Mouse (Mus musculus): ENCODE measurements around the gene Kcnk6. TPM values are rescaled to one million over a fixed set of nuclear protein-coding genes. Genes with fewer than 3 reads are reported as not detected.
"Not testable (repeated sequence)": the region's sequence is repeated elsewhere in the genome, so short reads cannot be mapped to it uniquely, and the experiment has no call there.

Gene Kcnk6
- polyA plus RNA-seq, 1 experiment: 34.3 TPM

DNA sequence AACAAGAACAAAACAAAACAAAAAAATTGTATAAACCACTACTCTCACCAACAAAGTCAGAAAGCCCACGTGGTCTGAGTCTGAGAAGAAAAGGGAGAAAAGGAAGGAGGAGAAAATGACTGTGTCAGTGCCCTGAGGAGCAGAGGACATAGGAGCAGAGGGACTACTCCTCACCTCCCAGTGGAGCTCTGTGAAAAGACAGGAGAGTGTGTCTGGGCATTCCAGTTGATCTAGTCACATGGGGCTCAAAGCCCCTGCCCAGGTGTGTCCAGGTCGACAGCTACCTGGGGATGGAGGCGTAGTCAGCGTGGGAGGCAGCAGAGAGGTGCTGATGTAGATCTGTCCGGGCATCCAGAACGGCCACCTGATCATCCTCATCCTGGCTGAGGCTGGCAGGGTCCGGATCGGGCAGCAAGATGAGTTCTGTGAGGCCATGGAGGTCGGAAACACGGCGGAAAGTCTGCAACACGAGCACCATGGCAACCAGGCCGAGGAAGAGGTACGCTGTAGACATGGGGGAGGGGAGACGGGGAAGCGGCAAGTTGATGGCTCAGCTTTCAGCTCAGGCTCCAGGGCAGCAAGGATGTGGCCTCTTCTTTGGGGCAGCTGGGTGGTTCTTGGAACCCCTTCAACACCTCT is 7.4 kb downstream of the Kcnk6 start:
- H3K36me3 ChIP-seq (ENCODE audit: control insufficient read depth, insufficient read depth, low read length): no peaks in the 10 kb centered on the region
- no peaks in the 10 kb centered on the region for H3K27me3 ChIP-seq (ENCODE audit: control insufficient read depth, insufficient read depth, low read length)
- TF ChIP-seq POLR2A (IDR thresholded peaks at IDR 0.05; ENCODE audit: low read depth, low read length) (no peak), CTCF (IDR thresholded peaks at IDR 0.05; ENCODE audit: extremely low read depth, insufficient read depth, insufficient read length, insufficient replicate concordance) (no peak)
- DNase-seq (ENCODE audit: low read depth in 1 of 2, low spot score in 2 of 2): no peak
- 51% methylated on average over 16 of the region's 16 CpGs for whole genome bisulfite sequencing
- no peaks in the 10 kb centered on the region for H3K4me1 ChIP-seq (ENCODE audit: control insufficient read depth, insufficient read depth, insufficient read length)
- H3K27ac ChIP-seq (ENCODE audit: insufficient read depth, low read length): no peak overlapping the region
- no peak overlapping the region for H3K4me3 ChIP-seq (ENCODE audit: extremely low read depth, insufficient read depth, insufficient read length)

DNA sequence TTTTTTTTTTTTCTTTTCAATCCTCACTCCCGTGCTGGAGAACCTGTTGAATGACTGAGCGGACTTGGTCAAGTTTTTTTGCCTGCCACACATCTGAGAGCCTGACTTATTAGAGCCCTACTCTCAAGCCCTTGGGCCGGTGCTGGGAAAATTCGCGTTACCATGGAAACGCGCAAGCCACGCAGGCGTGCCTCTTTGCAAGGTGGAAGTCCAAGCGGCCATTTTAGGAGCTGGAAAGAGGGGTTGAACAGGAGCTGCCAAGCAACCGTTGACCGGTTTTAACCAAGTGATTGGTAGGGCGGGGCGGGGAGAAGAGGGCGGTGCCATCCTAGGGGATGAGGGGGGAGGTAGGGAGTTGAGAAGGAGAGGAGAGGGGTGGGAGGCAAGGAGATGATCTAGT is 17.5 kb downstream of the Kcnk6 start:
- Histone ChIP-seq H3K27me3 (ENCODE audit: control insufficient read depth, insufficient read depth, low read length) (no peaks in the 10 kb centered on the region), H3K4me1 (ENCODE audit: control insufficient read depth, insufficient read depth, insufficient read length) (no peaks in the 10 kb centered on the region), H3K27ac (ENCODE audit: insufficient read depth, low read length) (no peak overlapping the region), H3K4me3 (ENCODE audit: extremely low read depth, insufficient read depth, insufficient read length) (no peak overlapping the region), H3K36me3 (ENCODE audit: control insufficient read depth, insufficient read depth, low read length) (no peaks in the 10 kb centered on the region)
- 89% methylated on average over 15 of the region's 15 CpGs for WGBS
- TF ChIP-seq CTCF (IDR thresholded peaks at IDR 0.05; ENCODE audit: extremely low read depth, insufficient read depth, insufficient read length, insufficient replicate concordance) (no peak), POLR2A (IDR thresholded peaks at IDR 0.05; ENCODE audit: low read depth, low read length) (no peak)
- DNase-seq (ENCODE audit: low read depth in 1 of 2, low spot score in 2 of 2): no peak

DNA sequence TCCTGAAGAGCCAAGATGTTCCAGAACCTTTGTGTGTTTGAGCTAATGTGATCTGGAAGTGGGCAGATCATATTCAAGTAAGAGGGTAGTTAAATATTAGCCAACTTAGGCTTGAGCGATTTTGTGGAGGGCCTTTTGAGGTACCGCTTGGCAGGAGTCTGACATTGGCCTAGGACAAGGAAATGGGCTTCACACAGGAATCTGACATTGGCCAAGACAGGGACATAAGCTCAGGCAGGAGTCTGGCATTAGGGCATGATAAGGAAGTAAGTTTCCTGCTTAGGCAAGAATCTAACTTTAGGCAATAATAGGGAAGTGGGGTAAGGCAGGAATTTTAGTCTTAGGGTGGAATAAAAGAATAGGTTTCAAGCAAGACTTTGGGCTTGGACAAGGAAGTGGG is 18.1 kb downstream of the Kcnk6 start:
- H3K4me3 ChIP-seq (ENCODE audit: extremely low read depth, insufficient read depth, insufficient read length): no peak overlapping the region
- H3K4me1 ChIP-seq (ENCODE audit: control insufficient read depth, insufficient read depth, insufficient read length): no peaks in the 10 kb centered on the region
- no peaks in the 10 kb centered on the region for H3K27me3 ChIP-seq (ENCODE audit: control insufficient read depth, insufficient read depth, low read length)
- no peak for TF ChIP-seq POLR2A (IDR thresholded peaks at IDR 0.05; ENCODE audit: low read depth, low read length)
- no peak for TF ChIP-seq CTCF (IDR thresholded peaks at IDR 0.05; ENCODE audit: extremely low read depth, insufficient read depth, insufficient read length, insufficient replicate concordance)
- DNase-seq (ENCODE audit: low read depth in 1 of 2, low spot score in 2 of 2): no peak
- H3K36me3 ChIP-seq (ENCODE audit: control insufficient read depth, insufficient read depth, low read length): no peaks in the 10 kb centered on the region
- 79% methylated on average over 2 of the region's 2 CpGs for WGBS
- no peak overlapping the region for H3K27ac ChIP-seq (ENCODE audit: insufficient read depth, low read length)

DNA sequence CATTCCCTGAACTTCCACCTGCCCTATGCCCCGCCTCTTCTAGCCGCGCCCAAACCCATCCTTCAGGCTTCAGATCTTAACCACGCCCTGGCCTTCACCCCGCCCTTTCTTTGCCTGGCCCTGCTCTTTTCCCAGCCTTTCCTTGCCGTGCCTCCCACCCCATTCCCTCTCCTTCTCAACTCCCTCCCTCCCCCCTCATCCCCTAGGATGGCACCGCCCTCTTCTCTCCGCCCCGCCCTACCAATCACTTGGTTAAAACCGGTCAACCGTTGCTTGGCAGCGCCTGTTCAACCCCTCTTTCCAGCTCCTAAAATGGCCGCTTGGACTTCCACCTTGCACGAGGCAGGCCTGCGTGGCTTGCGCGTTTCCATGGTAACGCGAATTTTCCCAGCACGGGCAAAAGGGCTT is 18.6 kb downstream of the Kcnk6 start, which contains the start of gene Catsperg1:
Gene Catsperg1 (minus strand): TSS at position 361 of the 408 bp plus-strand sequence.
- no peak for DNase-seq (ENCODE audit: low read depth in 1 of 2, low spot score in 2 of 2)
- Histone ChIP-seq H3K27ac (ENCODE audit: insufficient read depth, low read length) (no peak within 1 kb of the TSS), H3K27me3 (ENCODE audit: control insufficient read depth, insufficient read depth, low read length) (no peaks in the 10 kb centered on the region), H3K4me1 (ENCODE audit: control insufficient read depth, insufficient read depth, insufficient read length) (no peaks in the 10 kb centered on the region), H3K4me3 (ENCODE audit: extremely low read depth, insufficient read depth, insufficient read length) (no peak within 1 kb of the TSS), H3K36me3 (ENCODE audit: control insufficient read depth, insufficient read depth, low read length) (no peaks in the 10 kb centered on the region)
- 68% methylated on average over 20 of the region's 20 CpGs for WGBS
- no peak for TF ChIP-seq CTCF (IDR thresholded peaks at IDR 0.05; ENCODE audit: extremely low read depth, insufficient read depth, insufficient read length, insufficient replicate concordance)
- TF ChIP-seq POLR2A (IDR thresholded peaks at IDR 0.05; ENCODE audit: low read depth, low read length): no peak

DNA sequence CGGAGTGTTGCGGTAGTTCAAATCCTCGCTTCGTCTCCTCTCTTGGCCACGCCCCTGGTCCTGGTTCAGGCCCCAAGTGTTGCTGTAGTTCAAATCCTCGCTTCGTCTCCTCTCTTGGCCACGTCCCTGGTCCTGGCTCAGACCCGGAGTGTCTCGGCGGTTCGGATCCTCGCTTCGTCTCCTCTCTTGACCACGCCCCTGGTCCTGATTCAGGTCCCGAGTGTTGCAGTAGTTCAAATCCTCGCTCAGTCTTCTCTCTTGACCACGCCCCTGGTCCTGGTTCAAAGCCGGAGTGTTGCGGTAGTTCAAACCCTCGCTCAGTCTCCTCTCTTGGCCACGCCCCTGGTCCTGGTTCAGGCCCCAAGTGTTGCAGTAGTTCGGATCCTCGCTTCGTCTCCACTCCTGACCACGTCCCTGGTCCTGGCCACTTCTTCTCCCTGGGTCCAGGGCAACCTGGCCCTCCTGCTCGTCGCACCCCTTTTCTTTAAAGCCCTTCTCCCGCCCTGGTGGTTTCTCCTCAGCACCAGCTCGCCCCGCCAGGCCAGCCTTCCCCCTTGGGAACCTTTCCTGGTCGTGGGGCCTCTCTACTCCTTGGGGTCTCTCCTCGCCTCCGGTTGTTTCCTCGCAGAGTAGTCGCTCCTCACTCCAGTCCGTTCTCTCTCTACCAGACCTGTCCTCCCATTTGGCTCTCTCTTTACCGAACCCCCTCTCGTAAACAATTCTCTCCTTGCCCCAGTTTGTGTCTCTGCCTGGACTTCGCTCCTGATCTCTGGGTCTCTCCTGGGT is 19.3 kb downstream of the Kcnk6 start:
- not testable (repeated sequence) for H3K27ac ChIP-seq (ENCODE audit: insufficient read depth, low read length); H3K27me3 ChIP-seq (ENCODE audit: control insufficient read depth, insufficient read depth, low read length); H3K4me1 ChIP-seq (ENCODE audit: control insufficient read depth, insufficient read depth, insufficient read length); H3K36me3 ChIP-seq (ENCODE audit: control insufficient read depth, insufficient read depth, low read length); H3K4me3 ChIP-seq (ENCODE audit: extremely low read depth, insufficient read depth, insufficient read length); DNase-seq (ENCODE audit: low read depth in 1 of 2, low spot score in 2 of 2)
- 89% methylated on average over 40 of the region's 40 CpGs for WGBS

DNA sequence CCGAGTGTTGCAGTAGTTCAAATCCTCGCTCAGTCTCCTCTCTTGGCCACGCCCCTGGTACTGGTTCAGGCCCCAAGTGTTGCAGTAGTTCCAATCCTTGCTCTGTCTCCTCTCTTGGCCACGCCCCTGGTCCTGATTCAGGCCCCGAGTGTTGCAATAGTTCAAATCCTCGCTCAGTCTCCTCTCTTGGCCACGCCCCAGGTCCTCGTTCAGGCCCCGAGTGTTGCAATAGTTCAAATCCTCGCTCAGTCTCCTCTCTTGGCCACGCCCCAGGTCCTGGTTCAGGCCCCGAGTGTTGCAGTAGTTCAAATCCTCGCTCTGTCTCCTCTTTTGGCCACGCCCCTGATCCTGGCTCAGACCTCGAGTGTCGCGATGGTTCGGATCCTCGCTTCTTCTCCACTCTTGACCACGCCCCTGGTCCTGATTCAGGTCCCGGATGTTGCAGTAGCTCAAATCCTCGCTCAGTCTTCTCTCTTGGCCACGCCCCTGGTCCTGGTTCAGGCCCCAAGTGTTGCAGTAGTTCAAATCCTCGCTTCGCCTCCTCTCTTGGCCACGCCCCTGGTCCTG is 20.0 kb downstream of the Kcnk6 start:
- Histone ChIP-seq H3K4me3 (ENCODE audit: extremely low read depth, insufficient read depth, insufficient read length) (no peak overlapping the region), H3K27ac (ENCODE audit: insufficient read depth, low read length) (peak overlapping the region; percentile 77; the same call in 1 of the 2 replicates), H3K4me1 (ENCODE audit: control insufficient read depth, insufficient read depth, insufficient read length) (no peaks in the 10 kb centered on the region), H3K36me3 (ENCODE audit: control insufficient read depth, insufficient read depth, low read length) (no peaks in the 10 kb centered on the region), H3K27me3 (ENCODE audit: control insufficient read depth, insufficient read depth, low read length) (no peaks in the 10 kb centered on the region)
- TF ChIP-seq CTCF (IDR thresholded peaks at IDR 0.05; ENCODE audit: extremely low read depth, insufficient read depth, insufficient read length, insufficient replicate concordance) (no peak), POLR2A (IDR thresholded peaks at IDR 0.05; ENCODE audit: low read depth, low read length) (no peak)
- 76% methylated on average over 26 of the region's 26 CpGs for WGBS
- no peak for DNase-seq (ENCODE audit: low read depth in 1 of 2, low spot score in 2 of 2)

All from spleen, adult 2 months (tissue).